Mouse (Mus musculus) layer of hippocampus, adult 9-10 months (tissue): ENCODE data around the gene Fam76a.

Experiments used
- DNase-seq: peaks from one replicate; pipeline ENCODE4 v3.0.0; 2022; ENCODE audit warnings: low spot score

Gene Fam76a

DNA sequence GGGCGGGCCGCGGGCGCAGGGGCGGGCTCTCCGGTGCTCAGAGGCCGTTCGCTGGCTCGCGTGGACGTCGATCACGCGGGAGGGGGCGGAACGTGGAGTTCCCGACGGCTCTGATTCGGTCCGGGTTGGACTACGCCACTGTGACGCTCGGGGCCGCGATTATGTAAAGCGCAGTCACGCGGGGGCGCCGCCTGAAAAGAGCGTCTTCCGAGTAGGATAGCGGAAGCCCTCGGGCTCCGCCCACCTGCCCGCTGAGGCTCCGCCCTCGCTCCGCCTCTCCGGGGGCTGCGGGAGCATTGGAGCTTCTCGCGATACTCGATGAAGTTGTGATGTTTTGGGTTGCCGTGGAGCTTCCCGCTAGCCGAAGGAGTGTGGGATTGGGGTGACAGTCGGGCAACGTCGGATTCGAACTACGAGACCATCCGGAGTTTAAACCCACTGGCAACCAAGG lies at the start of gene Fam76a:
Gene Fam76a, minus strand, starts transcription at position 1 of the 451 bp plus-strand sequence.
- DNase-seq: peak; percentile 99

- no peak for DNase-seq
Observed at GRCm38 (mm10) chr4:132972101-132972500, 49.7 kb upstream of the Fam76a start.

DNA sequence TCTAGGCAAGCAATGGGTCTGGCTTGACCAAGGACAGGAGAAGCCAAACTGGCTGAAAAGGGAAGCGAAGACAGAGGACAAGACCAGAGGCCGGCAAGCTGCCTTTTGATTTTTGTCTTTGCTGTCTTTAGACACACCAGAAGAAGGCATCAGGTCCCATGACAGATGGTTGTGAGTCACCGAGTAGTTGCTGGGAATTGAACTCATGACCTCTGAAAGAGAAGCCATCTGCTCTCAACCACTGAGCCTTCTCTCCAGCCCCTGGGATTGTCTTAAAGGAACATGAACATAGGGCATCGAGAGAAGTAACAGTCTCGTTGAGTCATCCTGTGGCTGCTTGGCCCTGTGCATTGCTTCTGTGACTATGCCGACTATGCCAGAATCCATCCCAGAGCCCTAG lies 49.2 kb upstream of the Fam76a start:
- DNase-seq: no peak

- no peak for DNase-seq
Observed at GRCm38 (mm10) chr4:132968105-132968938, 46.0 kb upstream of the Fam76a start.

- DNase-seq: no peak
Observed at GRCm38 (mm10) chr4:132964473-132964872, 42.1 kb upstream of the Fam76a start.

DNA sequence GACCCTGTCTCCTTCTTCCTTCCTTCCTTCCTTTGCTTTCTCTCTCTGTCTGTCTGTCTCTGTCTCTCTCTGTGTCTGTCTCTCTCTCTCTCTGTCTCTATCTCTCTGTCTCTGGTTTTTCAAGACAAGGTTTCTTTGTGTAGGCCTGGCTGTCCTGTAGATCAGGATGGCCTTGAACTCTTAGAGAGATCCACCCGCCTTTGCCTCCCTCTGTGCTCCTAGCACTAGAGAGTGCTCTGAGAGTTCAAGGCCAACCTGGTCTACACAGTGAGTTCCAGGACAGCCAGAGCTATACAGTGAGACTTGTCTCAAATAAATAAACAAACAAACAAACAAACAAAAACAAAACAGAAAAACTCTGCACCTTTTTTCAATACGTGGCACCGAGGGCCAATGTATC lies 41.7 kb upstream of the Fam76a start:
- DNase-seq: no peak

- DNase-seq: no peak
Observed at GRCm38 (mm10) chr4:132963436-132963835, 41.1 kb upstream of the Fam76a start.

DNA sequence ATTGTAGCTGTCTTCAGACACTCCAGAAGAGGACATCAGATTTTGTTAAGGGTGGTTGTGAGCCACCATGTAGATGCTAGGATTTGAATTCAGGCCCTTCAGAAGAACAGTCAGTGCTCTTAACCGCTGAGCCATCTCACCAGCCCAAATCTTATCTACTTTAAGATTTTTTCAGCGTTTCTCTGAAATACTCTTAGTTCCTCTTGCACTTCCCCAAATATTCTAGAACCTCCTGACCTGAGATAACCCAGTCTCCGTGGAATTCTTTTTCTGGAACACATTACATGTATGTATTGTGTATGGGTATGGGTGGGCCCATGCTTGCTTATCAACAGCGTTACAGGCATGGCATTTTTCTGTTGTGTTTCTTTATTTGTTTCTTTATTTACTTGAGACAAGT lies 40.3 kb upstream of the Fam76a start:
- DNase-seq: no peak

DNA sequence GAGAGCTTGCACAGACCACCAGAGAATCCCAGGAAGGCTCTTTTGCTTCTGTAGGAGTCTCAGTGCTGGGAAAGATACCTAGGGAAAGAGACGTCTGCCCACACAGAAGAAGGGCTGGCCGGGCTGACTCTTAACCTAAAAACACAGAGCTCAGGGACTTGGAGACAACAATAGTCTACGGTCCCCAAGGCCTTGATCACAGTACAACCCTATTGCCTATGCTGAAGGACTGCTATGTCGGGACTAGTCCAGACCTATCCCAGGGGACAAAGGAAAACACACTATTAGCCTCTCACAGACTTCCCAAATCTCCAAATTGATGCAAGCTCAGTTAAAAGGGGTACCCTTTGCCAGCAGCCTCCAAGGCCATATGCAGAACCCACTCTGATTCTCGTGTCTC lies 39.5 kb upstream of the Fam76a start:
- DNase-seq: no peak

- DNase-seq: no peak
Observed at GRCm38 (mm10) chr4:132960864-132961639, 38.7 kb upstream of the Fam76a start.

- DNase-seq: no peak
Observed at GRCm38 (mm10) chr4:132960313-132960712, 38.0 kb upstream of the Fam76a start.

GRCm38 (mm10) chr4:132959679-132960045 lies 37.3 kb upstream of the Fam76a start:
- DNase-seq: no peak

DNA sequence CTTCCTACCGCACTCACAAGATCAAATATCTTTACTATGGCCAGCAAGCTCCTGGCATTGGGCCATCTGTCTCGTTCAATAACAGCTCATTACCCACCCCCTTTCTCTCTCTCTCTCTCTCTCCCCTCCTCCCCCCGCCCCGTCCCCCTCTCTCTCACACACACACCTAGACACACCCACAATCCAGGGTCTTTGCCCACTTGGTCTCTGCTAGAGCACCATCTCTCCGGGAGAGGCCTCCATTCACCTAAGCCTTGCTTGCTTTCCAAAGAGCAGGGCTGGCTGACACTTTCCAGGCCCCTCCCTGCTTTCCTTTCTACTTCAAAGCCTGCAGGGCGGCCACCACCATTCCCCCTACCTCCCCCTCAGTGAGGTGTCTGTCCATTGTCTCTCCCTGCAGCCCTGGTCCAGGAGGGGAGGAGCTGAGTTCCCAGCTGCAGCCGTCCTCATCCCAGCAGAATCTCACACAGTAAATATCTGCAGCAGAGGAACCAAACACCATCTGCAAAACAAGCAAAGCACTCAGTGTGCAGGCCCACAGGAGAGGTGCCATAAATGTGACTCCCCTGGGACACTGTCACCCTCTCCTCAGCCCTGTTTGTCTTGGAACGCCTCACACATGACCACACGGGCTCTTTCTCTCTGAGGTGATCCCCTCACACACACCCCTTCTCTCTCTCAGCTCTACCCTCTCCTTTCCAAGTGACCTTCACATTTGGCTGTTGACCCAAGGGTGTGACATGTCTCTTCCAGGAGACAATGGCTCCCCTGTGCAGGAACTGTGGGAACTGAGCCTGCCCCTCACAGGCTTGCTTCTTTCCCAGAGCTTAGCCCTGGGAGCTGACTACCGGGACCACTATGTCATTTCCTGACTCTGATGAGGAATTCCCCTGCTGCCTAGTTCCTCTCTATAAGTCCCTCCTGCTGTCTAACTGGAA lies 36.7 kb upstream of the Fam76a start:
- DNase-seq: no peak

DNA sequence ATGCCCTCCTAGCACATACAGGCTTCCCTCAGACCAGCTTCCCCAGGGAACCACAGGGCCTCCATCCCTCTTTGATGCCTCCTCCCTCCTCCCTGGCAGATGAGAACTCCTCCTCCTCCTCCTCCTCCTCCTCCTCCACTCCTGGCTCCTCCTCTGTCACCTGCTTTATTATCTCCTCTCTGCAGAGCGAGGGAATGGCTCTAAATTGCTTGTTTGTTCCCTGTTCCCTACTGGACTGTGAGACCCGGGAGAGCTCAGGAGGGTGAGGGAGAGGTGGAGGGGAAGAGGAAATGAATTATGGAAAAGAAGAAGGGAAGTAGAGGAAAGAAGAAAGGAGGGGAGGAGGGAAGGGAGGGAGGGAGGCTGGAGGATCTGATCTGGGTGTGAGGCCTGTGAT lies 33.0 kb upstream of the Fam76a start:
- DNase-seq: no peak

DNA sequence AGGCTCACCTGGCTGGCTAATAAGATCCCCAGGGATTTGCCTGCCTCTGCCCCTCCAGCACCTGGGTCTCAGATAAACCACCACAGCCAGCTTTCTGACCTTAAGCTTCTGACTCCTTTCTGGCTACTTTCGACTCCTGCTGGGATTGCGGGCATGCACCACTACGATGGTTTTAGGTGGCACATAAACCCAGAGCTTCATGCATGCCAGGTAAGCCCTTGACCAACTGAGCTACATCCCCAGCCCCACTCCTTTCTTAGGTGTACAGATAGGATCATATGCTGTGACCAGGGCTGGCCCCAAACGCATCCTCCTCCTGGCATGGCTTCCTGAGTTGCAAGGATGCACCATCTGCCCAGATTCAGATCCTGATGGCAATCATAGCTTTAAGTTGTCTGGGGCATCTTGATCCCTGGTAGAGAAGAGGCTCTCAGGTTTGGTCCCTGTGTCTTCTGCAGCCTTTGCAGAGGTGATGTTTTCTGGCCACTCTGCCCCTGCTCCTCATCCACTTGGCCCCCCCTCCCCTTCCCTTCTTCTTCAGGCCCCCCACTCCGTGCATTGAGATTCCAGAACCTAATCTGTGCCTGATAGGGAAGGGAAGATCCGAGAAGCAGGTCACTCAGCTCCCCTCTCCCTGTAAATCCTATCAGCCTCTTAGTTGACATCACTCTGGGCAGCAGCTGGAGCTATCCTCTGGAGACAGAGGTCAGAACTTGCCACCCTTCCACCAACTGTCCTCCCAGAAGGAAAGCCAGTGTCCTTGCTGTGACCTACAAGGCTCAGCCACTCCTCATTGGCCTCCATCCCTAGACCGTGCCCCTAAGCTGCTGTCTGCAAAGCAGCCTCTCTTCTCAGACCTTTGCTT lies 32.4 kb upstream of the Fam76a start:
- no peak for DNase-seq

DNA sequence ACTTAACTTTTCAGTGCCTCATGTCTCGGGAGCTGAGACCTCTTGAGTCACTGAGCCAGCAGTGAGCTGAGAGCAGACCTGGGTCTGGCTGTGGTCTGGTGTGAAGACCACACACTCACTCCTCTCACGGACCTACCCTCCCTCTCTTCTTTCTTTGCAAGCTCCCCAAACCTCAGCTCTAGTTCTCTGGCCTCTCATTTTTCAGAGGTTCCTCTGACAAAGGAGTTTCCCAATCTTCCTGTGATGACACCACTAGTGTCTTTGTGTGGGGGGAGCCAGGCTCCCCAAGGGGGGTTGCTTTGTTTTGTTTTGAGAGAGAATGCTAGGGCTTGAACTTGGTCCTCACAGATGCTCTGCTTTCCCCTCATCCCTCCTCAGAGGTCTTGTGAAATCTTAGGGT lies 28.6 kb upstream of the Fam76a start:
- DNase-seq: no peak

GRCm38 (mm10) chr4:132949882-132950532 lies 27.6 kb upstream of the Fam76a start:
- DNase-seq: no peak

- DNase-seq: no peak
Observed at GRCm38 (mm10) chr4:132946047-132947001, 24.0 kb upstream of the Fam76a start.

DNA sequence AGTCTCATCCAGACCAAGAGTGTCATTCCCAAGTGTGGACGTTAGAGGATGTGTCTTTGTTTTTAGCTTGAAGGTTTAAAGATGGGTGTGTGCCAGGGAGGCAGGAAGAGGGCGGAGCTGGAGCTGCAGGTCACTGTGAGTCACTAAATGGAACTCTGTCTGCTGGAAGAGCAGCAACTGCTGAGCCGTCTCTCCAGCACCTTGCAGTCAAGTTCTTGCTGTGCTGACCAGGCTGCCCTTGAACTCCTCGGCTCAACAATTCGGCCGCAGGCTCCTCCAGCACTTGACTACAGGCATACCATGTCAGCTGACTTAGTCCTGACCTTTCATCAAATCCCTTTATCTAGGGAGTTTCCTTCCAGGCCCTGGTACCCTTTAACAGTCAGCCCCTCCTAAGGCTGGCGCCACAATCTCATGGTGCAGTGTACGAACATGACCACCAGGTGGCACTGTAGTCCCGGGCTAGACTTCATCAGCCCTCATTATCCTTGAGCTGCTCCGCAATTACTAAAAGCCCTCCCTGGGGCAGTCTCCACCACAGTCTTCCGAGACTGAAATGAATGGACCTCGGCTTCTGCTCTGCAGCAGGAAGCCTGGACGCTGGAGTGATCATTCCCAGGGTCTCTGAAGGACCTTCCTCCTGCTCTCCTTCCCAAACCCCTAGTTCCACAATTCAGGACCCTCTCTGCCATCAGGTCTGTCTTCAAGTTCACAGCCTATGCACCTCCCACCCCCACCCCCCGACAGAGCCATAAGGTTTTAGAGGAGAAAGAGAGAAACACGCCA lies 23.1 kb upstream of the Fam76a start:
- DNase-seq: peak; percentile 87
